Mouse (Mus musculus): ENCODE data around the gene Lmf2. TPM values are rescaled to one million over a fixed set of nuclear protein-coding genes. Genes with fewer than 3 reads are reported as not detected.

Gene Lmf2
- 36.2 and 41.1 TPM in 2 replicates for polyA plus RNA-seq (2016; fragmentation: Nextera tagmentation; extraction: Ambion mirVana)

- H3K4me2 ChIP-seq = peak within 1 kb of the TSS; percentile 92
- H3K4me1 ChIP-seq = peaks cover 46% of the 10 kb centered on the region
- H3K4me3 ChIP-seq = peak within 1 kb of the TSS; percentile 80
- WGBS (ENCODE audit: insufficient replicate concordance) = under 1% methylated on average over 64 of the region's 64 CpGs
- H3K36me3 ChIP-seq = peaks cover 61% of the 10 kb centered on the region
- peak; percentile 88 for ATAC-seq
- peak within 1 kb of the TSS; percentile 91 for H3K9ac ChIP-seq
- no peaks in the 10 kb centered on the region for H3K27me3 ChIP-seq (replicated peaks)
- no peaks in the 10 kb centered on the region for H3K9me3 ChIP-seq (replicated peaks)
- H3K27ac ChIP-seq = peak within 1 kb of the TSS; percentile 86
These were observed at the start of gene Lmf2, which contains the start of gene Ncaph2 for GRCm38 (mm10) chr15:89355241-89356187. Gene Lmf2, minus strand, starts transcription at chr15:89355659. Gene Ncaph2, plus strand, starts transcription at chr15:89355719.

GRCm38 (mm10) chr15:89404831-89405623 lies 49.6 kb upstream of the Lmf2 start:
- Histone ChIP-seq H3K4me2 (no peak overlapping the region), H3K36me3 (no peaks in the 10 kb centered on the region), H3K27me3 (replicated peaks) (no peaks in the 10 kb centered on the region), H3K9ac (no peak overlapping the region), H3K4me1 (no peaks in the 10 kb centered on the region), H3K4me3 (no peak overlapping the region), H3K9me3 (replicated peaks) (0 out of 2 replicates have a peak, but pooled peaks cover 5% of the 10 kb centered on the region), H3K27ac (no peak overlapping the region)
- 59% methylated on average over 10 of the region's 10 CpGs for WGBS (ENCODE audit: insufficient replicate concordance)
- no peak for ATAC-seq

GRCm38 (mm10) chr15:89402471-89402870 lies 47.0 kb upstream of the Lmf2 start:
- H3K27me3 ChIP-seq (replicated peaks) = no peaks in the 10 kb centered on the region
- no peaks in the 10 kb centered on the region for H3K36me3 ChIP-seq
- WGBS (ENCODE audit: insufficient replicate concordance) = 73% methylated on average over 1 of the region's 1 CpGs
- H3K9me3 ChIP-seq (replicated peaks) = no peaks in the 10 kb centered on the region
- H3K27ac ChIP-seq = no peak overlapping the region
- no peaks in the 10 kb centered on the region for H3K4me1 ChIP-seq
- ATAC-seq = no peak
- H3K4me2 ChIP-seq = no peak overlapping the region
- no peak overlapping the region for H3K9ac ChIP-seq
- H3K4me3 ChIP-seq = no peak overlapping the region

GRCm38 (mm10) chr15:89399716-89400115 lies 44.3 kb upstream of the Lmf2 start:
- no peak overlapping the region for H3K9ac ChIP-seq
- no peak overlapping the region for H3K4me3 ChIP-seq
- H3K36me3 ChIP-seq = no peaks in the 10 kb centered on the region
- 6% methylated on average over 1 of the region's 1 CpGs for WGBS (ENCODE audit: insufficient replicate concordance)
- H3K27ac ChIP-seq = no peak overlapping the region
- H3K4me1 ChIP-seq = no peaks in the 10 kb centered on the region
- no peak overlapping the region for H3K4me2 ChIP-seq
- ATAC-seq = no peak
- H3K27me3 ChIP-seq (replicated peaks) = no peaks in the 10 kb centered on the region
- no peaks in the 10 kb centered on the region for H3K9me3 ChIP-seq (replicated peaks)

- Histone ChIP-seq H3K4me1 (no peaks in the 10 kb centered on the region), H3K36me3 (no peaks in the 10 kb centered on the region), H3K9ac (no peak overlapping the region), H3K9me3 (replicated peaks) (no peaks in the 10 kb centered on the region), H3K27ac (no peak overlapping the region), H3K4me3 (no peak overlapping the region), H3K27me3 (replicated peaks) (no peaks in the 10 kb centered on the region), H3K4me2 (no peak overlapping the region)
- 69% methylated on average over 2 of the region's 2 CpGs for WGBS (ENCODE audit: insufficient replicate concordance)
- no peak for ATAC-seq
These were observed 42.7 kb upstream of the Lmf2 start for GRCm38 (mm10) chr15:89398146-89398545.

- ATAC-seq = no peak
These were observed 41.4 kb upstream of the Lmf2 start for GRCm38 (mm10) chr15:89396883-89397282.

GRCm38 (mm10) chr15:89390081-89390480 lies 34.6 kb upstream of the Lmf2 start:
- Histone ChIP-seq H3K4me2 (no peak overlapping the region), H3K4me3 (no peak overlapping the region), H3K36me3 (no peaks in the 10 kb centered on the region), H3K27ac (no peak overlapping the region), H3K27me3 (replicated peaks) (peaks cover 42% of the 10 kb centered on the region), H3K9ac (no peak overlapping the region), H3K4me1 (no peaks in the 10 kb centered on the region), H3K9me3 (replicated peaks) (no peaks in the 10 kb centered on the region)
- 83% methylated on average over 10 of the region's 10 CpGs for WGBS (ENCODE audit: insufficient replicate concordance)
- ATAC-seq = no peak

More at GRCm38 (mm10) chr15:89396883-89397282, 41.4 kb upstream of the Lmf2 start:
- H3K36me3 ChIP-seq = no peaks in the 10 kb centered on the region
- H3K4me3 ChIP-seq = no peak overlapping the region
- no peak overlapping the region for H3K4me2 ChIP-seq
- no peak overlapping the region for H3K27ac ChIP-seq
- H3K27me3 ChIP-seq (replicated peaks) = peaks cover 10% of the 10 kb centered on the region; the same call in 1 of the 2 replicates
- no peaks in the 10 kb centered on the region for H3K4me1 ChIP-seq
- WGBS (ENCODE audit: insufficient replicate concordance) = 72% methylated on average over 4 of the region's 4 CpGs
- H3K9ac ChIP-seq = no peak overlapping the region
- no peaks in the 10 kb centered on the region for H3K9me3 ChIP-seq (replicated peaks)

GRCm38 (mm10) chr15:89387127-89387526 lies 31.7 kb upstream of the Lmf2 start:
- H3K9me3 ChIP-seq (replicated peaks) = no peaks in the 10 kb centered on the region
- ATAC-seq = no peak
- no peaks in the 10 kb centered on the region for H3K36me3 ChIP-seq
- no peak overlapping the region for H3K9ac ChIP-seq
- H3K27ac ChIP-seq = no peak overlapping the region
- H3K4me2 ChIP-seq = no peak overlapping the region
- WGBS (ENCODE audit: insufficient replicate concordance) = 28% methylated on average over 12 of the region's 12 CpGs
- peaks cover 57% of the 10 kb centered on the region for H3K27me3 ChIP-seq (replicated peaks)
- H3K4me3 ChIP-seq = no peak overlapping the region
- H3K4me1 ChIP-seq = no peaks in the 10 kb centered on the region

GRCm38 (mm10) chr15:89384617-89385016 lies 29.2 kb upstream of the Lmf2 start, which contains the start of gene Klhdc7b:
Gene Klhdc7b, plus strand, starts transcription at chr15:89384917.
- 78% methylated on average over 7 of the region's 7 CpGs for WGBS (ENCODE audit: insufficient replicate concordance)
- Histone ChIP-seq H3K4me3 (no peak within 1 kb of the TSS), H3K4me2 (no peak within 1 kb of the TSS), H3K4me1 (peaks cover 2% of the 10 kb centered on the region), H3K27ac (no peak within 1 kb of the TSS), H3K36me3 (no peaks in the 10 kb centered on the region), H3K27me3 (replicated peaks) (peaks cover 65% of the 10 kb centered on the region), H3K9ac (no peak within 1 kb of the TSS), H3K9me3 (replicated peaks) (no peaks in the 10 kb centered on the region)
- no peak for ATAC-seq

- Histone ChIP-seq H3K4me3 (peak overlapping the region; percentile 48), H3K27ac (no peak overlapping the region), H3K9me3 (replicated peaks) (no peaks in the 10 kb centered on the region), H3K4me1 (peaks cover 27% of the 10 kb centered on the region), H3K4me2 (peak overlapping the region; percentile 75), H3K9ac (peak overlapping the region; percentile 58; the same call in 1 of the 2 replicates), H3K27me3 (replicated peaks) (peaks cover 66% of the 10 kb centered on the region), H3K36me3 (no peaks in the 10 kb centered on the region)
- ATAC-seq = peak; percentile 47; the same call in 1 of the 2 replicates
- WGBS (ENCODE audit: insufficient replicate concordance) = 3% methylated on average over 10 of the region's 10 CpGs
These were observed 24.0 kb upstream of the Lmf2 start for GRCm38 (mm10) chr15:89379429-89379828.

GRCm38 (mm10) chr15:89378831-89379401 lies 23.5 kb upstream of the Lmf2 start, which contains the start of gene Odf3b:
Gene Odf3b, minus strand, starts transcription at chr15:89379282.
- H3K9me3 ChIP-seq (replicated peaks) = no peaks in the 10 kb centered on the region
- H3K27me3 ChIP-seq (replicated peaks) = peaks cover 63% of the 10 kb centered on the region
- H3K9ac ChIP-seq = peak within 1 kb of the TSS; percentile 58
- H3K36me3 ChIP-seq = no peaks in the 10 kb centered on the region
- H3K27ac ChIP-seq = no peak within 1 kb of the TSS
- peak within 1 kb of the TSS; percentile 48 for H3K4me3 ChIP-seq
- no peak for ATAC-seq
- peaks cover 32% of the 10 kb centered on the region for H3K4me1 ChIP-seq
- H3K4me2 ChIP-seq = peak within 1 kb of the TSS; percentile 75
- 2% methylated on average over 33 of the region's 33 CpGs for WGBS (ENCODE audit: insufficient replicate concordance)
